Mouse (Mus musculus): ENCODE measurements around the gene S100a14.

GRCm38 (mm10) chr3:90486998-90487397 lies 39.7 kb upstream of the S100a14 start:
- TF ChIP-seq CTCF (IDR thresholded peaks at IDR 0.05; ENCODE audit: control insufficient read depth, insufficient read depth, insufficient replicate concordance, low read depth, low read length) (no peak), POLR2A (IDR thresholded peaks at IDR 0.05; ENCODE audit: control insufficient read depth, low read depth, low read length) (no peak)

Measured in testis, adult 2 months (tissue).